Mouse (Mus musculus) spleen, adult 2 months (tissue): ENCODE data around the gene Rap1gap. TPM values are rescaled to one million over a fixed set of nuclear protein-coding genes. Genes with fewer than 3 reads are reported as not detected.

Experiments
- DNase-seq, 2 experiments: peaks; one replicate each; pipeline versions ENCODE4 v3.0.0 to v3.0.0-alpha.2; 2012 to 2021; ENCODE audit warnings: low spot score in 2 of 2, low read depth in 1 of 2
- H3K27ac ChIP-seq: fragments of 200-500 bp; 2 replicates; pipeline ENCODE4 v1.5.1; 2012; ENCODE audit warnings: low read length, inconsistent platforms; ENCODE audit not compliant: insufficient read depth
- H3K27me3 ChIP-seq: fragments of 200-500 bp; 2 replicates; pipeline ENCODE4 v1.6.1; 2012; ENCODE audit warnings: mild to moderate bottlenecking, moderate library complexity, low read length, inconsistent platforms; ENCODE audit not compliant: control insufficient read depth, insufficient read depth
- H3K36me3 ChIP-seq: fragments of 200-500 bp; 2 replicates; pipeline ENCODE4 v1.6.1; 2012; ENCODE audit warnings: mild to moderate bottlenecking, low read length, inconsistent platforms; ENCODE audit not compliant: control insufficient read depth, insufficient read depth
- H3K4me1 ChIP-seq: fragments of 200-500 bp; 2 replicates; pipeline ENCODE4 v1.6.1; 2011; ENCODE audit warnings: inconsistent platforms; ENCODE audit not compliant: control insufficient read depth, insufficient read depth, insufficient read length
- H3K4me3 ChIP-seq: fragments of 200-500 bp; 2 replicates; pipeline ENCODE4 v1.5.1; 2011; ENCODE audit warnings: mild to moderate bottlenecking, inconsistent platforms; ENCODE audit not compliant: insufficient read depth, insufficient read length; ENCODE audit errors: extremely low read depth
- CTCF ChIP-seq: fragments of 200-500 bp; IDR thresholded peaks from 2 replicates; pipeline ENCODE4 v1.5.1; 2011; ENCODE audit warnings: mild to moderate bottlenecking, inconsistent platforms; ENCODE audit not compliant: insufficient read depth, insufficient read length, insufficient replicate concordance; ENCODE audit errors: extremely low read depth
- POLR2A ChIP-seq: fragments of 200-500 bp; IDR thresholded peaks from 2 replicates; pipeline ENCODE4 v1.6.1; 2011; ENCODE audit warnings: low read depth, low read length, inconsistent platforms
- WGBS: fragments of 180-500 bp; shearing (Covaris S2); methylation state at CpG from one replicate; pipeline ENCODE4 v1.1.7; 2018; 5-methylcytosine and 5-hydroxymethylcytosine counted together
- polyA plus RNA-seq: library from polyadenylated mRNA; depleted of rRNA; stranded (reverse); fragments of >200 nt; gene quantifications from 2 replicates; pipeline ENCODE4 v1.2.3, GENCODE M21; 2012

Gene Rap1gap
- polyA plus RNA-seq, 1 experiment = 49.3 TPM

GRCm38 (mm10) chr4:137707216-137707990 lies 42.9 kb downstream of the Rap1gap start:
- Histone ChIP-seq H3K27ac (no peak overlapping the region), H3K4me1 (peaks cover 3% of the 10 kb centered on the region; the same call in 1 of the 2 replicates), H3K36me3 (no peaks in the 10 kb centered on the region), H3K27me3 (peaks cover 5% of the 10 kb centered on the region; the same call in 1 of the 2 replicates), H3K4me3 (no peak overlapping the region)
- DNase-seq = peak in 1 of 2 experiments; percentile 83
- no peak for TF ChIP-seq CTCF
- TF ChIP-seq POLR2A = no peak
- WGBS = 10% methylated on average over 34 of the region's 52 CpGs

DNA sequence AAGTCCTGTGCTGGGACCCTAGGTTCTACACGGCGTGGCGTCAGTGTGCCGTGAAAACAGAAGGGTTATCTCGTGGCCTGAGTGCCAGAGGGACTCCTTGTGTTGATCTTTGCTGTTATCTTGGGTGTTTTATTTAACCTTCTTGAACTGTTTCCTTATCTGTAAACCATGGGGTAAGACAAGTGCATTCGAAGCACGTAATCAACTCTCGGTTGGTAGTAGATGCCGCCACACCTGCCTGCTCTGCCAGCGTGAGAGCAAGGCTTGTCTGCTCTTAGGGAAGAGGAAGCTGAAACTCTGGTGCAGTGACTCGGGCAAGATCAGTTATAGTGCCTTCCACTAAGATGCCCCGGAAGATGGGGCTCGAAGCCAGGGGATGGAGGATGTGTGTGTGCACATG lies 48.4 kb downstream of the Rap1gap start:
- no peak for TF ChIP-seq POLR2A
- TF ChIP-seq CTCF = no peak
- no peak overlapping the region for H3K4me3 ChIP-seq
- no peak overlapping the region for H3K27ac ChIP-seq
- WGBS = 61% methylated on average over 13 of the region's 13 CpGs
- no peak for DNase-seq
- no peaks in the 10 kb centered on the region for H3K36me3 ChIP-seq
- H3K4me1 ChIP-seq = no peaks in the 10 kb centered on the region; the same call in 1 of the 2 replicates
- no peaks in the 10 kb centered on the region for H3K27me3 ChIP-seq

- H3K4me3 ChIP-seq = no peak overlapping the region
- no peaks in the 10 kb centered on the region for H3K36me3 ChIP-seq
- WGBS = 13% methylated on average over 8 of the region's 8 CpGs
- no peaks in the 10 kb centered on the region; the same call in 1 of the 2 replicates for H3K4me1 ChIP-seq
- DNase-seq = no peak
- no peak overlapping the region for H3K27ac ChIP-seq
- H3K27me3 ChIP-seq = no peaks in the 10 kb centered on the region
- TF ChIP-seq POLR2A (no peak), CTCF (peak; percentile 24; the same call in 1 of the 2 replicates)
These were observed 49.6 kb downstream of the Rap1gap start for GRCm38 (mm10) chr4:137714020-137714624.

DNA sequence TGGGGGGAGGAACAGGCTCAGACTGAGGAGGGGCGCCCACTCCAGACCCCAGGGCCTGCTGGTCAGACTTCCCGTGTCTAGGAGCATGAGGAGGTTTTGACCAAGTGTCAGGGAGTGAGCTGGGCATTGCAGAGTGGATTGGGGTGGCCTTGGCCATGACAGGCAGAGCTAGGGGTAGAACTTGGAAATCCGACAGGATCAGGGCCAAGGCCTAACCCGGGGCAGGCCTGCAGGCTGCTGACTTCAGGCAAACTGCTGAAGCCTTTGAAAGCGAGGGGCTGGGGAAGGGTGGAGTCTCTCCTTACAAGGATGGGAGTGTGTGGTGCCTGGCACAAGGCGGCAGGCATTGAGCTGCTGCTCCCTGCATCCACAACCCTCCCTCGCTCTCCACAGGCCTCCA lies 52.5 kb downstream of the Rap1gap start:
- Histone ChIP-seq H3K36me3 (no peaks in the 10 kb centered on the region), H3K27ac (no peak overlapping the region), H3K4me3 (no peak overlapping the region), H3K27me3 (no peaks in the 10 kb centered on the region), H3K4me1 (no peaks in the 10 kb centered on the region; the same call in 1 of the 2 replicates)
- WGBS = 82% methylated on average over 7 of the region's 7 CpGs
- DNase-seq = no peak
- TF ChIP-seq POLR2A (no peak), CTCF (no peak)

GRCm38 (mm10) chr4:137717671-137718070 lies 53.1 kb downstream of the Rap1gap start:
- TF ChIP-seq CTCF (no peak), POLR2A (no peak)
- no peak for DNase-seq
- Histone ChIP-seq H3K27ac (no peak overlapping the region), H3K4me3 (no peak overlapping the region), H3K36me3 (no peaks in the 10 kb centered on the region), H3K27me3 (no peaks in the 10 kb centered on the region), H3K4me1 (no peaks in the 10 kb centered on the region; the same call in 1 of the 2 replicates)
- WGBS = 86% methylated on average over 15 of the region's 15 CpGs

- 17% methylated on average over 15 of the region's 15 CpGs for WGBS
- Histone ChIP-seq H3K27ac (0 out of 2 replicates have a peak overlapping the region, but pooled peaks have one; percentile 26), H3K4me1 (no peaks in the 10 kb centered on the region; the same call in 1 of the 2 replicates), H3K27me3 (no peaks in the 10 kb centered on the region), H3K4me3 (no peak overlapping the region), H3K36me3 (no peaks in the 10 kb centered on the region)
- no peak for DNase-seq
- TF ChIP-seq CTCF = no peak
- no peak for TF ChIP-seq POLR2A
These were observed 55.0 kb downstream of the Rap1gap start for GRCm38 (mm10) chr4:137719378-137720077.

DNA sequence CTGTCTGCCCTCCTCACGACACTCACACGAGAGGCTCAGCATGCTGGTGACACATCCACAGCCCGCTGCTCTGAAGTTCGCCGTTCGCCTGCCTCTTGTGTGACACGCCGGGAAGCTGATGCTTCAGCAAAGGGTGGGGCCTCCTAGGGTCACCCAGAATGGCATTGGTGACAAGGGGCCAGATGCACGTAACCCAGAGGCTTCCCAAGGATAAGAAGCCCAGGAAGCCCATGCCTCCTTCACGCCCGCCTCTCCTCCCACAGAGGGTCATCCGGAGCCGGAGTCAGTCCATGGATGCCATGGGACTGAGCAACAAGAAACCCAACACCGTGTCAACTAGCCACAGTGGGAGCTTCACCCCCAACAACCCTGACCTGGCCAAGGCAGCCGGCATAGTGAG lies 57.0 kb downstream of the Rap1gap start:
- no peaks in the 10 kb centered on the region; the same call in 1 of the 2 replicates for H3K4me1 ChIP-seq
- TF ChIP-seq POLR2A (no peak), CTCF (no peak)
- H3K27ac ChIP-seq = no peak overlapping the region
- WGBS = 85% methylated on average over 15 of the region's 15 CpGs
- H3K4me3 ChIP-seq = no peak overlapping the region
- DNase-seq = no peak
- H3K27me3 ChIP-seq = no peaks in the 10 kb centered on the region
- H3K36me3 ChIP-seq = no peaks in the 10 kb centered on the region
